Mouse (Mus musculus): ENCODE data around the gene Rasgef1b.

DNA sequence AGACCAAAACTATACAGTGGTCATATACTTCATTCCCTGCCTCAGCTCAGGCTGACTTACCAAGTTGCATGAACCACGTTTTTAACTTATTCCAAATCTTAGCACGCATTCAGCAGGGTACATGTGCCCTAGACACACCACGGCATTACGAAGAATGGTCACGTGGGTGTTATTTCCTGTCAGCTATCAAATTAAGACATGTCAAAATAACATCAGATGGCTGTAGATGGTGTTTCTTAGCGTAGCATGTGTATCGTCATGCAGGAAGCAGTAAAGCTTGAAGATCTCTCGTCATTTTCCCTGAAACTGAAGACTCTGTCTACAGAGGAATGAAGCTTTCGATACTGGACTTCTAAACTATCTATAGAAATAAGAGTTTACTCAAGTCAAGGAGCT is 251.4 kb downstream of the Rasgef1b start:
- TF ChIP-seq CTCF (conservative IDR thresholded peaks at IDR 0.05; ENCODE audit: insufficient read depth, insufficient read length, low read depth, low read length) (no peak), POLR2A (IDR thresholded peaks at IDR 0.05; ENCODE audit: low read depth, low read length) (no peak)
